Mouse (Mus musculus): ENCODE results near the gene Fars2.
"Not testable (repeated sequence)": the region's sequence is repeated elsewhere in the genome, so short reads cannot be mapped to it uniquely, and the experiment has no call there.

DNA sequence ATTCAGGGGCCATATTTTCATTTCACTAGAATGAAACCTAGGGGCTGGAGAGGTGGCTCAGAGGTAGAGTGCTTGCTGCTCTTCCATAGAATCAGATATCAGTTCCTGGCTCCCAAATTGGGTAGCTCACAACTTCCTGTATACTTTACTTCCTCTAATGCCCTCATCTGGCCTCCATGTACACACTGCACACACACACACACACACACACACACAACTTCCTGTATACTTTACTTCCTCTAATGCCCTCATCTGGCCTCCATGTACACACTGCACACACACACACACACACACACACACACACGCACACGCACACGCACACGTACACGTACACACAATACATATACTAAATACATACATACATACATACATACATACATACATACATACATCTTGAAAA, 248.5 kb downstream of the Fars2 start:
- not testable (repeated sequence) for TF ChIP-seq POLR2A (IDR thresholded peaks at IDR 0.05; ENCODE audit: borderline replicate concordance, extremely low read depth, low read depth, low read length); CTCF (IDR thresholded peaks at IDR 0.05; ENCODE audit: insufficient read depth, low read length)
